Mouse (Mus musculus): ENCODE results near the gene Ogfod3.

DNA sequence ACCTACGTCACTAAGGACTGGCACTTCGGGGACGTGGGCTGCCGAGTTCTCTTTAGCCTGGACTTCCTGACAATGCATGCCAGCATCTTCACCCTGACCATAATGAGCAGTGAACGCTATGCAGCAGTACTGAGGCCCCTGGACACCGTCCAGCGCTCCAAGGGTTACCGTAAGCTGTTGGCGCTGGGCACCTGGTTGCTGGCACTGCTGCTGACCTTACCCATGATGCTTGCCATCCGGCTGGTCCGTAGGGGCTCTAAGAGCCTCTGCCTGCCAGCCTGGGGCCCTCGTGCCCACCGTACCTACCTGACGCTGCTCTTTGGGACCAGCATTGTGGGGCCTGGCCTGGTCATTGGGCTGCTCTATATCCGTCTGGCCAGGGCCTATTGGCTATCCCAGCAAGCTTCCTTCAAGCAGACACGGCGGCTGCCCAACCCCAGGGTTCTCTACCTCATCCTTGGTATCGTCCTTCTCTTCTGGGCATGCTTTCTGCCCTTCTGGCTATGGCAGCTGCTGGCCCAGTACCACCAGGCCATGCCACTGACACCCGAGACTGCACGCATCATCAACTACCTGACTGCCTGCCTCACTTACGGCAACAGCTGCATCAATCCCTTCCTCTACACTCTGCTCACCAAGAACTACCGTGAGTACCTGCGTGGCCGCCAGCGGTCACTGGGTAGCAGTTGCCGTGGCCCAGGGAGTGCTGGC, 43.7 kb downstream of the Ogfod3 start:
- TF ChIP-seq CTCF (IDR thresholded peaks at IDR 0.05; ENCODE audit: low read depth) (no peak), EP300 (IDR thresholded peaks at IDR 0.05; ENCODE audit: low read depth) (no peak)

Data from liver, embryonic 14.5 days (tissue).